Mouse (Mus musculus) forebrain, embryonic 13.5 days (tissue): ENCODE measurements around the gene Krt72. TPM values are rescaled to one million over a fixed set of nuclear protein-coding genes. Genes with fewer than 3 reads are reported as not detected.

Experiments used
- ATAC-seq: fragments of 200-750 bp; cut with Nextera tagmentation; 2 replicates; pipeline ENCODE4 v1.8.0; 2017
- H3K27ac ChIP-seq: fragments of 300-500 bp; sonication (generic); 2 replicates; pipeline ENCODE4 v1.5.1; 2015; ENCODE audit warnings: inconsistent platforms, mild to moderate bottlenecking, moderate library complexity
- H3K27me3 ChIP-seq: fragments of 300-500 bp; sonication (generic); 2 replicates; pipeline ENCODE4 v1.6.1; 2015; ENCODE audit warnings: mild to moderate bottlenecking, inconsistent platforms
- H3K36me3 ChIP-seq: fragments of 300-500 bp; sonication (generic); 2 replicates; pipeline ENCODE4 v1.6.1; 2015; ENCODE audit warnings: mild to moderate bottlenecking, inconsistent platforms; ENCODE audit not compliant: poor library complexity, severe bottlenecking
- H3K4me1 ChIP-seq: fragments of 300-500 bp; sonication (generic); 2 replicates; pipeline ENCODE4 v1.6.1; 2015; ENCODE audit warnings: inconsistent platforms
- H3K4me2 ChIP-seq: fragments of 300-500 bp; sonication (generic); 2 replicates; pipeline ENCODE4 v1.6.1; 2015; ENCODE audit warnings: inconsistent platforms, mild to moderate bottlenecking, moderate library complexity
- H3K4me3 ChIP-seq: fragments of 300-500 bp; sonication (generic); 2 replicates; pipeline ENCODE4 v1.5.1; 2015; ENCODE audit warnings: mild to moderate bottlenecking, inconsistent platforms
- H3K9ac ChIP-seq: fragments of 300-500 bp; sonication (generic); 2 replicates; pipeline ENCODE4 v1.6.1; 2015; ENCODE audit warnings: mild to moderate bottlenecking, inconsistent platforms
- H3K9me3 ChIP-seq: fragments of 300-500 bp; sonication (generic); replicated peaks from 2 replicates; pipeline ENCODE4 v1.6.1; 2016; ENCODE audit warnings: inconsistent platforms
- WGBS: fragments of 180-500 bp; shearing (Covaris S2); methylation state at CpG from one replicate; pipeline ENCODE4 v1.1.7; 2015; 5-methylcytosine and 5-hydroxymethylcytosine counted together
- polyA plus RNA-seq: library from polyadenylated mRNA; unstranded; fragments of >200 nt; fragmentation: Nextera tagmentation; extraction: Ambion mirVana; gene quantifications from 2 replicates; pipeline ENCODE4 v1.2.1, GENCODE M21; 2015

The Krt72 gene
- polyA plus RNA-seq: not detected in 2 replicates

DNA sequence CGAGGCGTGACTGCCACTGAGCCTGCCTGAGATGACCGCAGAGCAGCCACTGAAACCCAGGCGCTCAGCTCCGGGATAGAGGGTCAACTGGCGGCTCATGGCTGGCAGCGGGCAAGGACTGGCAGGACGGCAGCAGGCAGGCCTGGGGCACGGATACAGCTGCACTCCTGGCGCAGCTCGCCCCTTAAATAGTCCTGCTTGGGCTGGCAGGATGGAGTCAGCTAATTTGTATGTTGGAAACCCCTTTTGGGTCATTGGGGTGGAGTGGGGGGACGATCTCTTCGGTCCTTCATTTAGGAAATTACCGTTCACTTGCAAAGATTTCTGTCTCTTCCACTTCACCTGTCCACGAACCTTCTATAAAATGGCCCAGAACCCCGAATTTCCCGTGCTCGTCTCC is at the start of gene Krt72:
TSS of gene Krt72 (minus strand) at position 101 of the 400 bp plus-strand sequence.
- H3K4me3 ChIP-seq: no peak within 1 kb of the TSS
- H3K4me1 ChIP-seq: peaks cover 17% of the 10 kb centered on the region
- H3K9me3 ChIP-seq: no peaks in the 10 kb centered on the region
- no peak within 1 kb of the TSS for H3K9ac ChIP-seq
- H3K27ac ChIP-seq: no peak within 1 kb of the TSS
- H3K36me3 ChIP-seq: no peaks in the 10 kb centered on the region
- no peaks in the 10 kb centered on the region for H3K27me3 ChIP-seq
- ATAC-seq: no peak
- H3K4me2 ChIP-seq: no peak within 1 kb of the TSS
- WGBS: 92% methylated on average over 18 of the region's 18 CpGs

DNA sequence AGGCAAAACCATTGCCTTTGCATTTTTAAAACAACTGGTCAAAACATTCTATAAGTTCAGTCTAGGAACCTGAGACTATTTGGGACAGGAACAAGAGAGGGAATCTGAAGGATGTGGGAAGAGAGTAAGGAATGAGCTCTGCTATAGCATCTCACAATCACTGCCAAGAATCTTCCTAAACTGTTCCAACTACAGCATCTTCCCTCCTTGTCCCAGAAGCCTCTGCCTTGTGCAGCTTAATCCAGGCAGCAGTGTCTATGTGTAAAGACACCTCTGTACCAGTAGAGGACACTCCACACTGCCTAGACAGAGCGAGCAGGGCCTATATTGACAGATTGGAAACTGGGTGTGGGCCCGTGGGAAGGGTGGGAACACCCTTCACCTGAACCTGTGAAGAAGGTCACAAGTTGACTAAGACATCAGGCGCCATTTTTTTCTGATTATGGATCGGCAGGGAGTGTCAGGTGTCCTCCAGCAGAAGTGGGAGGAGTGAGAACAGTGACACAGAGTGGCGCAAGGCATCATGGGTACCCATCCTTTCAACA is 48.6 kb upstream of the Krt72 start:
- Histone ChIP-seq H3K9ac (no peak overlapping the region), H3K4me2 (no peak overlapping the region), H3K36me3 (no peaks in the 10 kb centered on the region), H3K4me3 (no peak overlapping the region), H3K27me3 (peaks cover 5% of the 10 kb centered on the region; the same call in 1 of the 2 replicates), H3K9me3 (no peaks in the 10 kb centered on the region), H3K4me1 (peaks cover 4% of the 10 kb centered on the region; the same call in 1 of the 2 replicates), H3K27ac (no peak overlapping the region)
- ATAC-seq: no peak
- WGBS: 60% methylated on average over 5 of the region's 5 CpGs

DNA sequence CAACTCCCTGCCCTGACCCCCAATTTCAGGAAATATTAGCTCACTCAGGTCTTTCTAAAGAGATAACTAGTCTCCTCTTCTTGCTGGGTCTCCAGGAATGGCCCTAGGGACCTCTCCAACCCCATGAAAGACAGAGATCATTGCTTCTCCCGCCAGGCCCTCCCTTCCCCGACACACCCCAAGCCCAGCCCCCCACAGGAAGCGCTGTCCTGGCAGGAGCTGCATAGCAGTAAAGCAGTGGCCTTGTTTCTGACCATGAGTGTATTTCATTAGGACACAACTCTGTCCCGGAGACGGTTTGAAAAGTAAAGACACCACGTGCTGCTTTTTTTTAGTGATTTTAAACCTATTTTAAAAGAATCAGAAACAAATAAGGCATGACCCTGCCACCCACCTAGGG is 46.9 kb upstream of the Krt72 start:
- Histone ChIP-seq H3K9ac (no peak overlapping the region), H3K4me3 (no peak overlapping the region), H3K36me3 (no peaks in the 10 kb centered on the region), H3K9me3 (no peaks in the 10 kb centered on the region), H3K4me2 (no peak overlapping the region), H3K4me1 (peaks cover 11% of the 10 kb centered on the region; the same call in 1 of the 2 replicates), H3K27me3 (no peaks in the 10 kb centered on the region), H3K27ac (no peak overlapping the region)
- 55% methylated on average over 6 of the region's 6 CpGs for WGBS
- no peak for ATAC-seq

DNA sequence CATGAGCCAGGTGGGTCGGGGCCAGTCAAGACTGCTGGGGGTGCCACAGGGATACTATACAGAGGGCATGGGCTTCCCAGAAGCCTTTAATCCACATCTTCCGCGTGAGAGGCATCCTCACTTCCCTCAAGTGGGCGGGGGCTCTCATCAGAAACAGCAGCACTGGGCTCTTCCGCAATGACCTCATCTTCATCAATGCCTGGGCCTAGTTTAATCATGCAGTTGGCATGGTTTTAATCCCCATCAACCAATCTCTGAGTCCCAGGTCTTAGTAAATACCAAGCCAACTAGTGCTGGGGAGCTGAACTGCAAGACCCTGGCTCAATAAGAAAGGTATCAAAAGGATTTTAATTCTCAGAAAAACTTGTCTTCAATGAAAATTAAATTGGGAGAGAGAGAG is 43.2 kb upstream of the Krt72 start:
- Histone ChIP-seq H3K4me3 (no peak overlapping the region), H3K27me3 (no peaks in the 10 kb centered on the region), H3K4me1 (peaks cover 11% of the 10 kb centered on the region; the same call in 1 of the 2 replicates), H3K9ac (no peak overlapping the region), H3K9me3 (no peaks in the 10 kb centered on the region), H3K4me2 (no peak overlapping the region), H3K27ac (no peak overlapping the region), H3K36me3 (no peaks in the 10 kb centered on the region)
- no peak for ATAC-seq
- 51% methylated on average over 5 of the region's 5 CpGs for WGBS

DNA sequence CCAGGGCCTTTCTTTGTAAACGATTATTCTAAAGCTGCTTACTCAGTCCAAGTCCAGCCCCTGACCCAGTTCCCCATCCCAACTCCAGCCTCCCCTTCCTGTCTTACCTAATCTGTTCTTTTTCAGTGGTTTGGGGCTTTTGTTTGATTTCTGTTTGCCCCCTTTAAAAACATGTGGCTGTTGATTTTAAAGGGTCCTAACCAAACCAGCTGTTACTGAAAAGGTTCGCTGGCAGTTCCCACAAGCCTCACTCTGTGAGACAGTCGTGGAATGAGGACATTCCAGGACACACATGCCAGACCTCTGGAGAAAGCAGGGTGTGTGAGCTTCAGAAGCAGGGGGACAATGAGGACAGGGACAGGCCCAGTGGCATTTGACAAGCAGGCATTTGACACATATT is 35.5 kb upstream of the Krt72 start:
- Histone ChIP-seq H3K4me2 (no peak overlapping the region), H3K9me3 (no peaks in the 10 kb centered on the region), H3K27ac (no peak overlapping the region), H3K9ac (no peak overlapping the region), H3K36me3 (no peaks in the 10 kb centered on the region), H3K4me1 (no peaks in the 10 kb centered on the region), H3K27me3 (no peaks in the 10 kb centered on the region), H3K4me3 (no peak overlapping the region)
- no peak for ATAC-seq
- 25% methylated on average over 3 of the region's 3 CpGs for WGBS

DNA sequence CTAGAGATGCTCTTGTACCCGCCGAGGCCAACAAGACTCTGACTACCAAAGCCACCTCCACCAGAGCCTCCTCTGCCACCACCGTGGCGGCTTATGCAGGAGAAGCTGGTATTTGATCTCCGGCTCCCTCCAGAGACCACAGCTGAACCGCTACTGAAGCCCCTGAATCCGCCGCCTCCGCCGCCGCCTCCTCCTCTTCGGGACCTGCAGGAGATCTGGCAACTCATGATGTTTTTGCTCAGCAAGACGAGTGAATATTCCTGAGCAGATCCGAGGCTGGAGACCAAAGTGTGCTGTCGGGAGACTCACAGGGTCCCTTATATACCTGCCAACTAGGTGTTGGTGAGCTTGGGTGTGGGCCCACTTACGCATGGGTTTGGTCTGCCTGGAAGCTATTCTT is 31.6 kb upstream of the Krt72 start, which contains the start of gene Krt2:
TSS of gene Krt2 (minus strand) at position 295 of the 400 bp plus-strand sequence.
- WGBS: 83% methylated on average over 16 of the region's 16 CpGs
- no peak within 1 kb of the TSS for H3K4me2 ChIP-seq
- H3K4me1 ChIP-seq: no peaks in the 10 kb centered on the region
- H3K27me3 ChIP-seq: no peaks in the 10 kb centered on the region
- no peaks in the 10 kb centered on the region for H3K36me3 ChIP-seq
- no peak for ATAC-seq
- no peak within 1 kb of the TSS for H3K9ac ChIP-seq
- no peaks in the 10 kb centered on the region for H3K9me3 ChIP-seq
- no peak within 1 kb of the TSS for H3K4me3 ChIP-seq
- no peak within 1 kb of the TSS for H3K27ac ChIP-seq

DNA sequence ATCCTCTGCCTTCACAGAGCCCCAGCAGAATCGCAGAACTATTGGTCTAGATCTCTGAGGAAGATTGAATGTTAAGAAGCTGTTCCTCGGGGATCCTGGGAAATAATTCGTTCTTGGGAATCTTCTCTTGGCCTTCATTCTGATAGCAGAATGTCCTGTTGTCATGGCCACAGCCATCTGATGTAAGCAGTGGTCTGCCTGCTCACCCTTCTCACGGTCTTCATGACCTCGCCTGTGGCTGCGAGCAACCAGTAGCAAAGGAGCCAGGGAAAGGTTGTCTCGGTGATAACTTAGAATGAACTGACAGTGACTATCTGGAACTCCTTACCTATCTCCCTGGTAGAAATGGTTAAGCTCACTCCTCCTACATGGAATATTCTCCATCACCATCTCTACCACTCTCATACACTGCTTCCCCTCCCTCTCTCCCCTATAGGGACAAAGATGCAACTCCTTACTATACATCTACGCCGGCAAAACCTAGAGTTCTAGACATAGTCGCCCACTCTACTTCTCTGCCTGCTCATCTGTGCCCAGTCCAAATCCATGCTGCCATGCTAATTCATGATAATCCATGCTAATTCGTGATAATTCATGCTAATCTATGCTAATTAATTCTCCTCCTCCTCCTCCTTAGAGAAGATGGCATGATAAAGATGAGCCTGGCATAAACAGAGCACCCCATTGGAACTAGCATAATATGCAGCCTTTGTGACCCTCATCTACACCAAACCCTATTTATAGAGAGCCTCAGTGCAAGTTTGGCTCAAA is 17.0 kb upstream of the Krt72 start:
- peaks cover 20% of the 10 kb centered on the region for H3K4me1 ChIP-seq
- H3K4me3 ChIP-seq: no peak overlapping the region
- H3K9ac ChIP-seq: no peak overlapping the region
- peak overlapping the region; percentile 51; the same call in 1 of the 2 replicates for H3K27ac ChIP-seq
- ATAC-seq: peak; percentile 68
- no peaks in the 10 kb centered on the region for H3K36me3 ChIP-seq
- WGBS: 75% methylated on average over 11 of the region's 11 CpGs
- no peak overlapping the region for H3K4me2 ChIP-seq
- H3K9me3 ChIP-seq: no peaks in the 10 kb centered on the region; the same call in 1 of the 2 replicates
- H3K27me3 ChIP-seq: no peaks in the 10 kb centered on the region

DNA sequence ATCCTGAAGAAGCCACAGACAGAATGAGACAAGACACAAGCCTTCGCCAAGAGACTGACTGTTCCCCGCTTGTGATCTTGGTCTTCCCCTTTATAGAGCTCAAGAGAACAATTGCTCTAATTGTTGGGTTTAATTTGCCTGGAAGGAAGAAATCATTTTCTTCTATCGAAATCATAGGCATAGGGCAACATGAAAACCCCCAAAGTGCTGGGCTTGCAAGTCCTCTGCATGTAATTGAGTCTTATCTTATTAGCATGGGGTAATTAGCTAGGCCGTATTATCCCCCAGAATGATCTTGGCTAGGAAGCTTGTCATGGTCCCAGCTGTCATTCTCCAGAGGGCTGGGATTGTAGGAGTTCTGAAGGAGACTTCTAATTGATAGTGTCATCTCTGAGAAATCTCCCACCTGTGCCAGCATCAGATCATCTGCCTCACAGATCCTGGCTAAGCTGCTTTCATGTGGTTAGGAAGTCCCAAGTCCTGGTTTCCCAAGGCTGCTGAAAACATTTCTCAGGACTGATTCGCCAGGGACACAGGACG is 16.1 kb upstream of the Krt72 start, which contains the start of gene Krt73:
TSS of gene Krt73 (minus strand) at position 51 of the 540 bp plus-strand sequence.
- H3K4me1 ChIP-seq: peaks cover 20% of the 10 kb centered on the region
- peak within 1 kb of the TSS; percentile 65 for H3K27ac ChIP-seq
- H3K9me3 ChIP-seq: no peaks in the 10 kb centered on the region
- H3K4me2 ChIP-seq: no peak within 1 kb of the TSS
- no peaks in the 10 kb centered on the region for H3K36me3 ChIP-seq
- ATAC-seq: 0 out of 2 replicates have a peak, but pooled peaks have one; percentile 27
- 64% methylated on average over 6 of the region's 6 CpGs for WGBS
- no peak within 1 kb of the TSS for H3K4me3 ChIP-seq
- no peaks in the 10 kb centered on the region for H3K27me3 ChIP-seq
- H3K9ac ChIP-seq: no peak within 1 kb of the TSS

DNA sequence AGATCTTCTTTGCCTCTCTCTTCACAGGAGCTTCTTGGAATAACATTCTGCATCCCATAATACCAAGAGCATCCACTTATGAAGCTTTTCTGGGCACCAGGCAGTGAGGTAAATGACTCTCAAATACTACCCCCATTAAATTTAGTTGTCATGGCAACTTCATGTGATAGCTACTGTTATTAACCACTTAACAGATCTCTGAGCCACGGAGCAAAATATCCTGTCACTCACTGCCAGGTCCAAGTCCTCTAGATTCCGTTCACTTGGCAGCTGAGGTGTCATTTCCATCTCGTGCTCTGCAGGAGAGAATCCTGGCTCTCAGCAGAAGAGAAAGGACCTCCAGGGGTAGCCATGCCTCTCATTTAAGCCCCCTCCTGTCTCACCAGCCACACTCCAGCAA is 4.6 kb upstream of the Krt72 start:
- 13% methylated on average over 3 of the region's 3 CpGs for WGBS
- H3K4me2 ChIP-seq: no peak overlapping the region
- no peaks in the 10 kb centered on the region for H3K9me3 ChIP-seq
- ATAC-seq: peak; percentile 73
- H3K4me3 ChIP-seq: no peak overlapping the region
- H3K4me1 ChIP-seq: peaks cover 17% of the 10 kb centered on the region
- H3K27ac ChIP-seq: peak overlapping the region; percentile 75
- no peaks in the 10 kb centered on the region for H3K27me3 ChIP-seq
- no peak overlapping the region for H3K9ac ChIP-seq
- no peaks in the 10 kb centered on the region for H3K36me3 ChIP-seq

DNA sequence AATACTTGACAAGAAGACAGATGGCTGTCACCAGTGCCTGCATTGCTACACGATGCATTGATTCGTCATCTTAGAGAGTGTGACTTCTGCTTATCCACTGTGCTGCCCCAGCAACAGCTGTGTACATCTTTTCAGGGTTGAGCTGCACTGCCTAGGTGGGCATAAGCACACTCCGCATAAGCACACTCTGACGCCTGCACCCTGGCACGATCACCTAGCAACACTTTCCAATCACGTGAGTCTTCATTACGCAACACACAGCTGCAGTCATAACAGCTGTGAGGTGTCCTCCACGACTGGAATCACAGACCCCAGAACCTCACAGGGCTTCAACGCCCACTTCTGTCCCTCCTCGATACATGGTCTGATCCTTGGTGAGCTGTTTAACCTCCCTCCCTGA is 12.8 kb downstream of the Krt72 start:
- Histone ChIP-seq H3K4me3 (no peak overlapping the region), H3K9me3 (no peaks in the 10 kb centered on the region), H3K4me1 (no peaks in the 10 kb centered on the region; the same call in 1 of the 2 replicates), H3K27me3 (no peaks in the 10 kb centered on the region), H3K27ac (no peak overlapping the region), H3K36me3 (no peaks in the 10 kb centered on the region), H3K4me2 (no peak overlapping the region), H3K9ac (no peak overlapping the region)
- ATAC-seq: 0 out of 2 replicates have a peak, but pooled peaks have one; percentile 45
- WGBS: 83% methylated on average over 10 of the region's 10 CpGs

DNA sequence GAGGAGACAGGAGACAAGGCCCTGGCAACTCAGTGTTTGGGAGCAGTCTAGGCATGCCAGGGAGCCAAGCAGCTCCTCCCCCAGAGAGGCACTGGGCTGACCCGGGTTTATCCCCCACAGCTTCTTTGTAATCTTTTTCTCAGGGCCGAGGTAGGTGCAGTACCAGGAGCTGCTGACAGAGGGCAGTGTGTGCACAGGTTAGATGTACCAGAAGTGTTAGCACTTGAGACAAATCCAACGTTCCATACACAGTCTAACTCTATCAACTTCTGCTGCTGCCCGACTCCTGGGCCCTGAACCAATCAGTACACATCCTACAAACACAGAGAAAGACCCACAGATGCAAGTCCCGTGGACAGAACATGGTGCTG is 13.6 kb downstream of the Krt72 start:
- peak; percentile 82 for ATAC-seq
- H3K4me1 ChIP-seq: no peaks in the 10 kb centered on the region; the same call in 1 of the 2 replicates
- WGBS: 12% methylated on average over 5 of the region's 5 CpGs
- no peaks in the 10 kb centered on the region for H3K27me3 ChIP-seq
- no peak overlapping the region for H3K27ac ChIP-seq
- H3K36me3 ChIP-seq: no peaks in the 10 kb centered on the region
- H3K9ac ChIP-seq: no peak overlapping the region
- H3K9me3 ChIP-seq: no peaks in the 10 kb centered on the region
- no peak overlapping the region for H3K4me2 ChIP-seq
- H3K4me3 ChIP-seq: no peak overlapping the region

DNA sequence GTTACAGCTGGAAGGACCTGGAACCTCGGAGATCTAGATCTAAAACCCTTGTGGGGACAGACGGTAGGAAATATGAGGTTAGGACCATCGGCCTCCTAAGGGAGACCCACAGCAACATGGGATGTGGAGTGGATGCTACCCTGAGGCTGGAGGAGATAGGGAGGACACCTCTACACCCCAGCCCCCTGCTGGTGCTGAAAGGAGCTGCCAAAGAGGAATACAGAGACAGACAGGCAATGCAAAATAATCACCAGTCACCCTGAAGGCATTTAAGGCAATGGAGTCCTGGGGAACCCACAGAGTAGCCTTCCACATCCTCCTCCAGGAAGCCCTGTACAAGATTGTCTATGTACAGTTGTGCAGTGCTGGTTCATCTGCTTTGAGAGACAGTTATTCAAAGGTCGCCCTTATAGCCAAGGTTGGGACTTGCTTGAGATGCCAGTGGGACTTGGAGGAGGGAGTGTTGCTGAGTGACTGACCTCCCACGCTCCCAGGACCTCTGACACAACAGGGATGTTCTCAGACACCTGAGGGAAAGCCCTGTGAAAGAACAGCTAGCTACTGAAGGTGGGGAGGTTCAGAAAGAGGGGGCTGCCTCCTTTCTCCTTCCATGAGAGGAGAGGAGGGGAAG is 14.1 kb downstream of the Krt72 start:
- Histone ChIP-seq H3K9ac (no peak overlapping the region), H3K27me3 (no peaks in the 10 kb centered on the region), H3K27ac (no peak overlapping the region), H3K4me3 (no peak overlapping the region), H3K4me1 (no peaks in the 10 kb centered on the region; the same call in 1 of the 2 replicates), H3K9me3 (no peaks in the 10 kb centered on the region), H3K36me3 (no peaks in the 10 kb centered on the region), H3K4me2 (no peak overlapping the region)
- WGBS: 62% methylated on average over 5 of the region's 5 CpGs
- ATAC-seq: no peak; the same call in 1 of the 2 replicates
